Mouse (Mus musculus) forebrain, embryonic 12.5 days (tissue): Measurements from ENCODE around the gene Efcab2. TPM values are rescaled to one million over a fixed set of nuclear protein-coding genes. Genes with fewer than 3 reads are reported as not detected.

Experiments used
- ATAC-seq: fragments of 200-750 bp; cut with Nextera tagmentation; 2 replicates; pipeline ENCODE4 v1.8.0; 2017; ENCODE audit warnings: moderate TSS enrichment; ENCODE audit not compliant: low FRiP score
- H3K27ac ChIP-seq: fragments of 300-500 bp; sonication (generic); 2 replicates; pipeline ENCODE4 v1.5.1; 2016; ENCODE audit warnings: mild to moderate bottlenecking
- H3K27me3 ChIP-seq: fragments of 300-500 bp; sonication (generic); 2 replicates; pipeline ENCODE4 v1.6.1; 2016; ENCODE audit warnings: mild to moderate bottlenecking
- H3K36me3 ChIP-seq: fragments of 300-500 bp; sonication (generic); replicated peaks from 2 replicates; pipeline ENCODE4 v1.6.1; 2016; ENCODE audit warnings: mild to moderate bottlenecking
- H3K4me1 ChIP-seq: fragments of 300-500 bp; sonication (generic); 2 replicates; pipeline ENCODE4 v1.6.1; 2016
- H3K4me2 ChIP-seq: fragments of 300-500 bp; sonication (generic); 2 replicates; pipeline ENCODE4 v1.6.1; 2016; ENCODE audit warnings: mild to moderate bottlenecking, moderate library complexity
- H3K4me3 ChIP-seq: fragments of 300-500 bp; sonication (generic); replicated peaks from 2 replicates; pipeline ENCODE4 v1.5.1; 2016; ENCODE audit warnings: mild to moderate bottlenecking
- H3K9ac ChIP-seq: fragments of 300-500 bp; sonication (generic); 2 replicates; pipeline ENCODE4 v1.6.1; 2016; ENCODE audit warnings: mild to moderate bottlenecking
- H3K9me3 ChIP-seq: fragments of 300-500 bp; sonication (generic); 2 replicates; pipeline ENCODE4 v1.6.1; 2016
- WGBS: fragments of 180-500 bp; shearing (Covaris S2); methylation state at CpG from one replicate; pipeline ENCODE4 v1.1.7; 2016; 5-methylcytosine and 5-hydroxymethylcytosine counted together
- polyA plus RNA-seq: library from polyadenylated mRNA; unstranded; fragments of >200 nt; fragmentation: Nextera tagmentation; extraction: Ambion mirVana; gene quantifications from 2 replicates; pipeline ENCODE4 v1.2.1, GENCODE M21; 2016

Efcab2 gene
- polyA plus RNA-seq: 9.6 and 11.1 TPM in 2 replicates

- H3K27ac ChIP-seq: peak within 1 kb of the TSS; percentile 100
- no peaks in the 10 kb centered on the region for H3K4me1 ChIP-seq
- under 1% methylated on average over 68 of the region's 70 CpGs for WGBS
- H3K4me2 ChIP-seq: peak within 1 kb of the TSS; percentile 52
- no peaks in the 10 kb centered on the region for H3K27me3 ChIP-seq
- H3K9ac ChIP-seq: peak within 1 kb of the TSS; percentile 86
- peak within 1 kb of the TSS; percentile 51 for H3K4me3 ChIP-seq
- ATAC-seq: peak; percentile 97
- H3K9me3 ChIP-seq: no peaks in the 10 kb centered on the region
- H3K36me3 ChIP-seq: no peaks in the 10 kb centered on the region
Measured at GRCm38 (mm10) chr1:178405951-178406711, at the start of gene Efcab2. Gene Efcab2 (plus strand): TSS chr1:178406085.

GRCm38 (mm10) chr1:178357776-178358710 is 47.8 kb upstream of the Efcab2 start:
- Histone ChIP-seq H3K4me3 (no peak overlapping the region), H3K27ac (no peak overlapping the region), H3K36me3 (no peaks in the 10 kb centered on the region), H3K4me2 (no peak overlapping the region), H3K4me1 (no peaks in the 10 kb centered on the region), H3K9ac (no peak overlapping the region), H3K27me3 (no peaks in the 10 kb centered on the region), H3K9me3 (no peaks in the 10 kb centered on the region)
- 73% methylated on average over 12 of the region's 12 CpGs for WGBS
- ATAC-seq: no peak

GRCm38 (mm10) chr1:178360264-178360663 is 45.6 kb upstream of the Efcab2 start:
- Histone ChIP-seq H3K4me3 (no peak overlapping the region), H3K27ac (no peak overlapping the region), H3K4me1 (no peaks in the 10 kb centered on the region), H3K4me2 (no peak overlapping the region), H3K36me3 (no peaks in the 10 kb centered on the region), H3K9ac (no peak overlapping the region), H3K9me3 (no peaks in the 10 kb centered on the region), H3K27me3 (no peaks in the 10 kb centered on the region)
- ATAC-seq: no peak
- 87% methylated on average over 11 of the region's 11 CpGs for WGBS

GRCm38 (mm10) chr1:178360702-178361101 is 45.2 kb upstream of the Efcab2 start:
- Histone ChIP-seq H3K4me3 (no peak overlapping the region), H3K4me1 (no peaks in the 10 kb centered on the region), H3K27ac (no peak overlapping the region), H3K9me3 (no peaks in the 10 kb centered on the region), H3K27me3 (no peaks in the 10 kb centered on the region), H3K36me3 (no peaks in the 10 kb centered on the region), H3K9ac (no peak overlapping the region), H3K4me2 (no peak overlapping the region)
- WGBS: 54% methylated on average over 2 of the region's 2 CpGs
- no peak for ATAC-seq

GRCm38 (mm10) chr1:178365171-178365570 is 40.7 kb upstream of the Efcab2 start:
- Histone ChIP-seq H3K4me1 (peaks cover 9% of the 10 kb centered on the region), H3K36me3 (no peaks in the 10 kb centered on the region), H3K9ac (no peak overlapping the region), H3K4me2 (no peak overlapping the region), H3K27me3 (no peaks in the 10 kb centered on the region), H3K27ac (no peak overlapping the region), H3K9me3 (no peaks in the 10 kb centered on the region), H3K4me3 (no peak overlapping the region)
- no peak for ATAC-seq
- WGBS: 86% methylated on average over 6 of the region's 6 CpGs

- H3K27me3 ChIP-seq: no peaks in the 10 kb centered on the region
- 81% methylated on average over 6 of the region's 6 CpGs for WGBS
- no peak for ATAC-seq
- H3K27ac ChIP-seq: no peak overlapping the region
- no peak overlapping the region for H3K4me3 ChIP-seq
- H3K9me3 ChIP-seq: no peaks in the 10 kb centered on the region
- H3K36me3 ChIP-seq: no peaks in the 10 kb centered on the region
- H3K9ac ChIP-seq: no peak overlapping the region
- peak overlapping the region; percentile 78; the same call in 1 of the 2 replicates for H3K4me2 ChIP-seq
- H3K4me1 ChIP-seq: peaks cover 9% of the 10 kb centered on the region
Measured at GRCm38 (mm10) chr1:178368121-178368520, 37.8 kb upstream of the Efcab2 start.

GRCm38 (mm10) chr1:178368548-178369271 is 37.2 kb upstream of the Efcab2 start:
- Histone ChIP-seq H3K27ac (peak overlapping the region; percentile 77), H3K36me3 (no peaks in the 10 kb centered on the region), H3K4me2 (peak overlapping the region; percentile 78), H3K9me3 (no peaks in the 10 kb centered on the region), H3K9ac (peak overlapping the region; percentile 55), H3K4me3 (peak overlapping the region; percentile 45), H3K4me1 (peaks cover 9% of the 10 kb centered on the region), H3K27me3 (no peaks in the 10 kb centered on the region)
- peak; percentile 96 for ATAC-seq
- 3% methylated on average over 36 of the region's 36 CpGs for WGBS

GRCm38 (mm10) chr1:178369272-178369651 is 36.6 kb upstream of the Efcab2 start:
- 2% methylated on average over 11 of the region's 11 CpGs for WGBS
- H3K4me1 ChIP-seq: peaks cover 9% of the 10 kb centered on the region

GRCm38 (mm10) chr1:178372681-178373080 is 33.2 kb upstream of the Efcab2 start:
- Histone ChIP-seq H3K4me3 (no peak overlapping the region), H3K4me2 (no peak overlapping the region), H3K36me3 (no peaks in the 10 kb centered on the region), H3K27ac (no peak overlapping the region), H3K9me3 (no peaks in the 10 kb centered on the region), H3K4me1 (peaks cover 9% of the 10 kb centered on the region), H3K27me3 (no peaks in the 10 kb centered on the region), H3K9ac (no peak overlapping the region)
- 89% methylated on average over 4 of the region's 4 CpGs for WGBS
- no peak for ATAC-seq

More at GRCm38 (mm10) chr1:178369272-178369651, 36.6 kb upstream of the Efcab2 start:
- H3K27ac ChIP-seq: peak overlapping the region; percentile 77
- no peaks in the 10 kb centered on the region for H3K27me3 ChIP-seq
- peak; percentile 83 for ATAC-seq
- peak overlapping the region; percentile 55 for H3K9ac ChIP-seq
- H3K4me3 ChIP-seq: peak overlapping the region; percentile 45
- no peaks in the 10 kb centered on the region for H3K9me3 ChIP-seq
- peak overlapping the region; percentile 78 for H3K4me2 ChIP-seq
- no peaks in the 10 kb centered on the region for H3K36me3 ChIP-seq

GRCm38 (mm10) chr1:178375381-178375780 is 30.5 kb upstream of the Efcab2 start:
- Histone ChIP-seq H3K9ac (no peak overlapping the region), H3K27me3 (no peaks in the 10 kb centered on the region), H3K9me3 (no peaks in the 10 kb centered on the region), H3K36me3 (no peaks in the 10 kb centered on the region), H3K4me3 (no peak overlapping the region), H3K4me2 (no peak overlapping the region), H3K27ac (no peak overlapping the region), H3K4me1 (no peaks in the 10 kb centered on the region)
- no peak for ATAC-seq

- no peaks in the 10 kb centered on the region for H3K27me3 ChIP-seq
- WGBS: 85% methylated on average over 2 of the region's 2 CpGs
Measured at GRCm38 (mm10) chr1:178376061-178376460, 29.8 kb upstream of the Efcab2 start.

GRCm38 (mm10) chr1:178376907-178377306 is 29.0 kb upstream of the Efcab2 start:
- Histone ChIP-seq H3K27ac (no peak overlapping the region), H3K4me3 (no peak overlapping the region), H3K9me3 (no peaks in the 10 kb centered on the region), H3K9ac (no peak overlapping the region), H3K4me2 (no peak overlapping the region), H3K27me3 (no peaks in the 10 kb centered on the region), H3K36me3 (no peaks in the 10 kb centered on the region), H3K4me1 (no peaks in the 10 kb centered on the region)
- WGBS: 75% methylated on average over 2 of the region's 2 CpGs
- ATAC-seq: no peak

More at GRCm38 (mm10) chr1:178376061-178376460, 29.8 kb upstream of the Efcab2 start:
- Histone ChIP-seq H3K27ac (no peak overlapping the region), H3K4me1 (no peaks in the 10 kb centered on the region), H3K9ac (no peak overlapping the region), H3K4me2 (no peak overlapping the region), H3K9me3 (no peaks in the 10 kb centered on the region), H3K36me3 (no peaks in the 10 kb centered on the region), H3K4me3 (no peak overlapping the region)
- ATAC-seq: no peak
